Mouse (Mus musculus): ENCODE data around the gene Unc13d. TPM values are rescaled to one million over a fixed set of nuclear protein-coding genes. Genes with fewer than 3 reads are reported as not detected.
A peak's percentile ranks its signal among the peaks of the same experiment; 100 is the strongest.

Gene Unc13d
- polyA plus RNA-seq, 1 experiment from 2014 or later, result 2.3 TPM

DNA sequence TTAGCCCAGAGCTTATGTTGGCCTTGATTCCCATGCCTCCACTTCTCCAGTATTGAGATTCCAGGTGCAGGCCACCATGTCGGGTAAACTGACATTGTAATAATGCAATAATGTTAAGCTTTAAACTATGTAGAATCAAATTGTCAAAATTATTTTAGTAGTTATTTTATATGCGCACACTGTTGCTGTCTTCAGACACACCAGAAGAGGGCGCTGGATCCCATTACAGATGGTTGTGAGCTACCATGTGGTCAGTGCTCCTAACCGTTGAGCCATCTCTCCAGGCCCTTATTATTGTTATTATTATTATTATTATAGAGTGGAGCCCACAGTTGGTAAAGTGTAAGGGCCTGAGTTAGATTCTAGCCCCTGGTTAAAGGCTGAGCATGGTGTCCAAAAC, 33.3 kb upstream of the Unc13d start:
- H3K4me1 ChIP-seq (replicated peaks; ENCODE audit: control insufficient read depth, insufficient read depth), result peaks cover 16% of the 10 kb centered on the region
- 0 out of 2 replicates have a peak, but pooled peaks cover 2% of the 10 kb centered on the region for H3K36me3 ChIP-seq (ENCODE audit: control insufficient read depth, insufficient read depth, low read length)
- peak overlapping the region; percentile 86; the same call in 1 of the 2 replicates for H3K27ac ChIP-seq (replicated peaks)
- no peaks in the 10 kb centered on the region for H3K9me3 ChIP-seq (ENCODE audit: control insufficient read depth, low read length)
- H3K9ac ChIP-seq (ENCODE audit: low read length), result no peak overlapping the region
- 80% methylated on average over 4 of the region's 4 CpGs for WGBS
- no peak for DNase-seq (ENCODE audit: low spot score)
- H3K27me3 ChIP-seq (ENCODE audit: control insufficient read depth, insufficient read depth, low read length), result no peaks in the 10 kb centered on the region
- TF ChIP-seq CTCF (IDR thresholded peaks at IDR 0.05; ENCODE audit: low read depth) (peak; percentile 46; the same call in 1 of the 2 replicates), EP300 (optimal IDR thresholded peaks at IDR 0.05) (no peak)
- peak overlapping the region; percentile 71; the same call in 1 of the 2 replicates for H3K4me3 ChIP-seq (ENCODE audit: low read depth, low read length)
- 0 out of 2 replicates have a peak overlapping the region, but pooled peaks have one; percentile 79 for H3K4me2 ChIP-seq (replicated peaks; ENCODE audit: low read depth)
- ATAC-seq (ENCODE audit: low FRiP score, low TSS enrichment), result no peak

DNA sequence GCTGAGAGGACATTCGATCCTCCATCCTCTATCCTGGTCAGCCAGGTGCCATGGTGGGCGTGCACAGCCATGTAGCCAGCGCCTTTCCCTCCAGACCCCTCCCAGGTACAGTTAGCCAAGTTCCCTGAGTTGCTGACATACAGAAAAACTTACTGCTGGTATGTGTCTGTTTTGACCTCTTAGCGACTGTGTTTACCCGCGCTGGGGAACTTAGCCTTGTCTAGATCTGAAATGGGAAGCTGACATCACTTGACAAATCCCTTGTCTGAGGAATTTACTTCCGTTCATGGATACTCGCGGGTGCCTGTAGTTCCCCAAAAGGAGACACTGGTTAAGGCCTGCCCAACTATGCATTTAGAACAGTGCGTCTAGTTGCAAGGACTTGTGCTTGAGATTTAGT, 32.8 kb upstream of the Unc13d start:
- Histone ChIP-seq H3K4me1 (replicated peaks; ENCODE audit: control insufficient read depth, insufficient read depth) (peaks cover 18% of the 10 kb centered on the region), H3K36me3 (ENCODE audit: control insufficient read depth, insufficient read depth, low read length) (0 out of 2 replicates have a peak, but pooled peaks cover 2% of the 10 kb centered on the region), H3K27me3 (ENCODE audit: control insufficient read depth, insufficient read depth, low read length) (no peaks in the 10 kb centered on the region), H3K9ac (ENCODE audit: low read length) (peak overlapping the region; percentile 80), H3K9me3 (ENCODE audit: control insufficient read depth, low read length) (no peaks in the 10 kb centered on the region), H3K4me2 (replicated peaks; ENCODE audit: low read depth) (peak overlapping the region; percentile 79), H3K4me3 (ENCODE audit: low read depth, low read length) (peak overlapping the region; percentile 71), H3K27ac (replicated peaks) (peak overlapping the region; percentile 86)
- TF ChIP-seq CTCF (IDR thresholded peaks at IDR 0.05; ENCODE audit: low read depth) (no peak), EP300 (optimal IDR thresholded peaks at IDR 0.05) (no peak)
- ATAC-seq (ENCODE audit: low FRiP score, low TSS enrichment) (peak; percentile 6; the same call in 1 of the 2 replicates), DNase-seq (ENCODE audit: low spot score) (no peak)
- 16% methylated on average over 10 of the region's 10 CpGs for WGBS

DNA sequence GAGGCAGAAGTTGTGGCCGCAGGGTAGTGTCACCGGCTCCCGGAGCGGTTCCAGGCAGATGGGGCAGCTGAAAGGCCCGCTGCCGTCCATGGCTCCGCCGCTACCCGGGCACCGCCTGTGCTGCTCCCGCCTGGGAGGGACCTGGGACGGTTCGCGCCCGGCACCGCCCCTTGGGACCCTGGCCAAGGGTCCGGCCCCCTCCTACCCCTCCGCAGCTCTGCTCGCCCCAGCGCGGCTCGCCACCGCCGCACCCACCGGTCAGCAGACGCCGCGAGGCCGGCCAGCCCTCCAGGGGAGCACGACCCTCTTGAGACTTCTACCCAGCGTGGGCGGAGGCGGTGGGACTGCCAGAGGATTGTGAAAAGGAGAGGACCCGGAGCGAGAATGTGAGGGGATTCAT, 32.4 kb upstream of the Unc13d start:
- peak; percentile 68 for DNase-seq (ENCODE audit: low spot score)
- H3K36me3 ChIP-seq (ENCODE audit: control insufficient read depth, insufficient read depth, low read length), result 0 out of 2 replicates have a peak, but pooled peaks cover 2% of the 10 kb centered on the region
- peak overlapping the region; percentile 79 for H3K4me2 ChIP-seq (replicated peaks; ENCODE audit: low read depth)
- peak; percentile 67 for ATAC-seq (ENCODE audit: low FRiP score, low TSS enrichment)
- TF ChIP-seq EP300 (optimal IDR thresholded peaks at IDR 0.05) (no peak), CTCF (IDR thresholded peaks at IDR 0.05; ENCODE audit: low read depth) (no peak)
- H3K9me3 ChIP-seq (ENCODE audit: control insufficient read depth, low read length), result no peaks in the 10 kb centered on the region
- peak overlapping the region; percentile 71 for H3K4me3 ChIP-seq (ENCODE audit: low read depth, low read length)
- peak overlapping the region; percentile 86 for H3K27ac ChIP-seq (replicated peaks)
- H3K4me1 ChIP-seq (replicated peaks; ENCODE audit: control insufficient read depth, insufficient read depth), result peaks cover 18% of the 10 kb centered on the region
- WGBS, result under 1% methylated on average over 35 of the region's 35 CpGs
- H3K9ac ChIP-seq (ENCODE audit: low read length), result peak overlapping the region; percentile 80
- no peaks in the 10 kb centered on the region for H3K27me3 ChIP-seq (ENCODE audit: control insufficient read depth, insufficient read depth, low read length)

DNA sequence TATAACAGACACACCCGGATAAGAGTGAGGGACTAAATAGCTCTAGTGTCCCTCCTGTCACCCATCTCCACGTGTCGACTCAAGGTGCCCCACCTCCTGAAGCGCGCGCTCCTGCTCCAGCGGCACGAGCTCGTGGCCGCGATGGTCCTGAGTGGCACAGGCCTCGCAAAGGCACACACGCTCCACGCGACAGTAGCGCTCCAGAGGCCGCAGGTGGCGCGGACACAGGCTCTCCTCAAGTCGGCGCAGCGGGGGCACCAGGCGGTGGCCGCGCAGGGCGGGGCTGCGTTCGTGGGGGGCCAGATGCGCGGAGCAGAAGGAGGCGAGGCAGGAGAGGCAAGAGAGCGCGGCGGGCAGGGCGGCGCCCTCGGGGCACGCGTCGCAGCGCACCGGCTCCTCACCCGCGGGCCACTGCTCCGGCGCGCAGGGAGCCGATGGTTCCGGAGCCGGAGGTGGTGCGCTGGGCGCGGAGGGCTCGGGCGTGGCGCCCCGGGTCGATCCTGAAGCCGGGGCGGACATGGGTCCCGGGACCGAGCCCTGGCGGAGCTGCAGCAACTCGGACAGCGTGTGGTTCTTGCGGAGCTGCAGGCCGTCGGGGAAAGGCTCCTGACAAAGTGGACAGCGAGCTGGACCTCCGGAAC, 31.8 kb upstream of the Unc13d start:
- Histone ChIP-seq H3K9ac (ENCODE audit: low read length) (peak overlapping the region; percentile 80), H3K4me1 (replicated peaks; ENCODE audit: control insufficient read depth, insufficient read depth) (peaks cover 18% of the 10 kb centered on the region), H3K4me3 (ENCODE audit: low read depth, low read length) (peak overlapping the region; percentile 71), H3K27ac (replicated peaks) (peak overlapping the region; percentile 86), H3K36me3 (ENCODE audit: control insufficient read depth, insufficient read depth, low read length) (0 out of 2 replicates have a peak, but pooled peaks cover 2% of the 10 kb centered on the region), H3K9me3 (ENCODE audit: control insufficient read depth, low read length) (no peaks in the 10 kb centered on the region), H3K4me2 (replicated peaks; ENCODE audit: low read depth) (peak overlapping the region; percentile 79), H3K27me3 (ENCODE audit: control insufficient read depth, insufficient read depth, low read length) (no peaks in the 10 kb centered on the region)
- ATAC-seq (ENCODE audit: low FRiP score, low TSS enrichment) (peak; percentile 15), DNase-seq (ENCODE audit: low spot score) (peak; percentile 62)
- TF ChIP-seq EP300 (optimal IDR thresholded peaks at IDR 0.05), result no peak
- peak; percentile 41 for TF ChIP-seq CTCF (IDR thresholded peaks at IDR 0.05; ENCODE audit: low read depth)
- under 1% methylated on average over 55 of the region's 70 CpGs for WGBS

DNA sequence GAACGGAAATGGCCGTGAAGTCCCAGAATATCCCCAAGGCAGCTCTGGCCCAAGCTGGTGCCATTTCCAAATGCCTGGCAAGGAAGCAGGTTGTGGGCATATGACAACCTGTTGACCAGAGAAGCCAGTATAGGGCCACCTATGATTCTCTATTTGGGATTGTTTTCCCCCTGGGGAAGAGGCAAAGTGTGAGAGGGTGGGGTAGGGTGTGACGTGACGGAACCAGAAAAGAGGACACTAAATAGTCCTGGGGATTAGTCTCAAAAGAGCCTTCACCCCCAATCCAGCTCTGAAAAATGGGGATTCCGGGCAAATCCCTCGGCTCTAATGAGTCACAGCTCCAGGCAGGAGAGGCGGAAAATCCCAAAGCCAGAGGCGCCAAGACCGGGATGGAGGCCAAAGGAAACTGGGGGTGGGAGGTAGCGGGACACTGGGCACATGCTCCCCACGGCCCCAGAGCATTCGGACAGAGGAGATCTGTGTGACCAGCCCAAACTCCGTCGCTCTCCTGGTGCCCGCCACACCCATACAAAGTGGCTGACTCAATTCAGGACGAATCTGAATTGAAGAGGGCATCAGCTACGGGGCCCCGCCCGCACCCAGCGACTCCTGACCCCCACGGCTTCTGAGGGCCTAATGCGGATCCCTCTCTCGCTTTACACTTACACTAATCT, 30.8 kb upstream of the Unc13d start:
- no peak for ATAC-seq (ENCODE audit: low FRiP score, low TSS enrichment)

More for the DNA sequence above, 30.8 kb upstream of the Unc13d start:
- Histone ChIP-seq H3K27me3 (ENCODE audit: control insufficient read depth, insufficient read depth, low read length) (no peaks in the 10 kb centered on the region), H3K9me3 (ENCODE audit: control insufficient read depth, low read length) (no peaks in the 10 kb centered on the region), H3K4me3 (ENCODE audit: low read depth, low read length) (peak overlapping the region; percentile 71), H3K36me3 (ENCODE audit: control insufficient read depth, insufficient read depth, low read length) (0 out of 2 replicates have a peak, but pooled peaks cover 2% of the 10 kb centered on the region), H3K4me2 (replicated peaks; ENCODE audit: low read depth) (peak overlapping the region; percentile 79), H3K27ac (replicated peaks) (peak overlapping the region; percentile 86), H3K4me1 (replicated peaks; ENCODE audit: control insufficient read depth, insufficient read depth) (peaks cover 25% of the 10 kb centered on the region), H3K9ac (ENCODE audit: low read length) (peak overlapping the region; percentile 80)
- no peak for TF ChIP-seq CTCF (IDR thresholded peaks at IDR 0.05; ENCODE audit: low read depth)
- TF ChIP-seq EP300 (optimal IDR thresholded peaks at IDR 0.05), result peak; percentile 26
- WGBS, result 5% methylated on average over 22 of the region's 23 CpGs
- DNase-seq (ENCODE audit: low spot score), result peak; percentile 50

All from stomach, postnatal 0 days (tissue).